ENCODE assay signal across 10 mouse cellular contexts in genomic region chrX:38061544-38061943, GRCm38 (mm10). TPM values are rescaled to one million over a fixed set of nuclear protein-coding genes. Genes with fewer than 3 reads are reported as not detected.
A peak's percentile ranks its signal among the peaks of the same experiment; 100 is the strongest.
DNase-seq lines count a peak whose midpoint lies in the region; ATAC-seq and TF ChIP-seq lines count a peak whose summit lies in the region.
"Had no signal": no experiment of that assay in that cellular context is flagged by ENCODE, and none has a peak within 500 bp of the region (broad histone marks: within the 10 kb centered on the region; RNA-seq: fewer than 3 reads in every experiment).

No protein-coding gene starts in this region.

- TF ChIP-seq CTCF in intestine, postnatal 0 days (IDR thresholded peaks at IDR 0.05; ENCODE audit: low read depth): peak; percentile 62

- peak; percentile 39 for DNase-seq in CD4-positive, CD25-positive, alpha-beta regulatory T cell, adult 2 months (ENCODE audit: low read depth, low spot score)
- peak; percentile 4 for DNase-seq in urinary bladder, postnatal 14 days (ENCODE audit: low spot score)
- DNase-seq in urinary bladder, postnatal 25 days (ENCODE audit: low spot score): no peak
- DNase-seq in telencephalon, adult 2 months (ENCODE audit: low read depth, low spot score): peak; percentile 0
- no peak for DNase-seq in thymus, postnatal 36 days

- H3K27ac ChIP-seq in intestine, postnatal 0 days (ENCODE audit: low read depth, low read length): no peak overlapping the region
- H3K27ac ChIP-seq in intestine, embryonic 16.5 days (ENCODE audit: low read length): no peak overlapping the region
- H3K27ac ChIP-seq: midbrain, embryonic 12.5 days had no signal

- no peaks in the 10 kb centered on the region for H3K36me3 ChIP-seq in intestine, postnatal 0 days (ENCODE audit: control insufficient read depth, insufficient read depth)
- H3K36me3 ChIP-seq in intestine, embryonic 16.5 days (ENCODE audit: control insufficient read depth, insufficient read depth, low read length): no peaks in the 10 kb centered on the region
- H3K36me3 ChIP-seq: midbrain, embryonic 12.5 days had no signal

- no peak overlapping the region for H3K4me3 ChIP-seq in intestine, postnatal 0 days (ENCODE audit: low read depth, low read length)
- H3K4me3 ChIP-seq in intestine, embryonic 16.5 days (ENCODE audit: low read length): no peak overlapping the region
- H3K4me3 ChIP-seq: midbrain, embryonic 12.5 days had no signal

- H3K27me3 ChIP-seq in intestine, postnatal 0 days (replicated peaks; ENCODE audit: control insufficient read depth, insufficient read depth, low read length): no peaks in the 10 kb centered on the region
- no peaks in the 10 kb centered on the region for H3K27me3 ChIP-seq in intestine, embryonic 16.5 days (replicated peaks; ENCODE audit: control insufficient read depth, insufficient read depth, low read length)
- H3K27me3 ChIP-seq: midbrain, embryonic 12.5 days had no signal

- no peaks in the 10 kb centered on the region for H3K9me3 ChIP-seq in intestine, postnatal 0 days (ENCODE audit: control insufficient read depth)
- no peaks in the 10 kb centered on the region for H3K9me3 ChIP-seq in intestine, embryonic 16.5 days (ENCODE audit: control insufficient read depth, low read length)
- H3K9me3 ChIP-seq: midbrain, embryonic 12.5 days had no signal

- 0% methylated on average over 1 of the region's 1 CpGs for WGBS in intestine, postnatal 0 days
- WGBS in intestine, embryonic 16.5 days: 0% methylated on average over 1 of the region's 1 CpGs

- no peak for ATAC-seq in CD4-positive, CD25-positive, alpha-beta regulatory T cell, adult 4 months
- ATAC-seq in intestine, postnatal 0 days: no peak
- ATAC-seq in intestine, embryonic 16.5 days: no peak

- no peaks in the 10 kb centered on the region for H3K4me1 ChIP-seq in intestine, postnatal 0 days (replicated peaks; ENCODE audit: control insufficient read depth, insufficient read depth, low read length)
- no peaks in the 10 kb centered on the region for H3K4me1 ChIP-seq in intestine, embryonic 16.5 days (ENCODE audit: control insufficient read depth, insufficient read depth, low read length)
- H3K4me1 ChIP-seq: midbrain, embryonic 12.5 days had no signal

- H3K4me2 ChIP-seq in intestine, postnatal 0 days (replicated peaks; ENCODE audit: low read depth): no peak overlapping the region
- H3K4me2 ChIP-seq in intestine, embryonic 16.5 days (ENCODE audit: low read depth, low read length): no peak overlapping the region
- H3K4me2 ChIP-seq: midbrain, embryonic 12.5 days had no signal

- no peak overlapping the region for H3K9ac ChIP-seq in intestine, postnatal 0 days (ENCODE audit: low read depth, low read length)
- H3K9ac ChIP-seq in intestine, embryonic 16.5 days (ENCODE audit: low read depth, low read length): no peak overlapping the region
- H3K9ac ChIP-seq: midbrain, embryonic 12.5 days had no signal

RNA-seq across cellular contexts. Expression of gene Rhox10, which starts 4.7 kb away (rescaled TPM):
- polyA plus RNA-seq in CD4-positive, CD25-positive, alpha-beta regulatory T cell, adult 4 months (2017; shearing (Covaris generic)): not detected
- not detected in 2 replicates for polyA plus RNA-seq in intestine, postnatal 0 days (2015; fragmentation: Nextera tagmentation; extraction: Ambion mirVana)
- not detected in 2 replicates for polyA plus RNA-seq in intestine, embryonic 16.5 days (2015; fragmentation: Nextera tagmentation; extraction: Ambion mirVana)
- polyA plus RNA-seq: midbrain, embryonic 12.5 days; small intestine, adult 2 months had no signal

RNA-seq across cellular contexts. Expression of gene Btg1-ps2, which starts 18.6 kb away (rescaled TPM):
- polyA plus RNA-seq in CD4-positive, CD25-positive, alpha-beta regulatory T cell, adult 4 months (2017; shearing (Covaris generic)): not detected
- not detected in 2 replicates for polyA plus RNA-seq in intestine, postnatal 0 days (2015; fragmentation: Nextera tagmentation; extraction: Ambion mirVana)
- not detected in 2 replicates for polyA plus RNA-seq in intestine, embryonic 16.5 days (2015; fragmentation: Nextera tagmentation; extraction: Ambion mirVana)
- polyA plus RNA-seq: midbrain, embryonic 12.5 days; small intestine, adult 2 months had no signal

RNA-seq across cellular contexts. Expression of gene Rhox11, which starts 23.4 kb away (rescaled TPM):
- not detected for polyA plus RNA-seq in CD4-positive, CD25-positive, alpha-beta regulatory T cell, adult 4 months (2017; shearing (Covaris generic))
- polyA plus RNA-seq in intestine, postnatal 0 days (2015; fragmentation: Nextera tagmentation; extraction: Ambion mirVana): not detected in 2 replicates
- polyA plus RNA-seq in intestine, embryonic 16.5 days (2015; fragmentation: Nextera tagmentation; extraction: Ambion mirVana): not detected in 2 replicates
- polyA plus RNA-seq: midbrain, embryonic 12.5 days; small intestine, adult 2 months had no signal

RNA-seq across cellular contexts. Expression of gene Btg1-ps1, which starts 42.9 kb away (rescaled TPM):
- polyA plus RNA-seq in CD4-positive, CD25-positive, alpha-beta regulatory T cell, adult 4 months (2017; shearing (Covaris generic)): not detected
- not detected in 2 replicates for polyA plus RNA-seq in intestine, postnatal 0 days (2015; fragmentation: Nextera tagmentation; extraction: Ambion mirVana)
- not detected in 2 replicates for polyA plus RNA-seq in intestine, embryonic 16.5 days (2015; fragmentation: Nextera tagmentation; extraction: Ambion mirVana)
- polyA plus RNA-seq: midbrain, embryonic 12.5 days; small intestine, adult 2 months had no signal

RNA-seq across cellular contexts. Expression of gene Rhox12, which starts 49.2 kb away (rescaled TPM):
- polyA plus RNA-seq in CD4-positive, CD25-positive, alpha-beta regulatory T cell, adult 4 months (2017; shearing (Covaris generic)): not detected
- not detected in 2 replicates for polyA plus RNA-seq in intestine, postnatal 0 days (2015; fragmentation: Nextera tagmentation; extraction: Ambion mirVana)
- not detected in 2 replicates for polyA plus RNA-seq in intestine, embryonic 16.5 days (2015; fragmentation: Nextera tagmentation; extraction: Ambion mirVana)
- polyA plus RNA-seq: midbrain, embryonic 12.5 days; small intestine, adult 2 months had no signal

Comparison
In these comparisons a context has a peak if more than half of its experiments do, and no peak if none do; other contexts are left out.
1. DNase-seq: peak in CD4-positive, CD25-positive, alpha-beta regulatory T cell, adult 2 months (single experiment), urinary bladder, postnatal 14 days (single experiment) and telencephalon, adult 2 months (single experiment); none in urinary bladder, postnatal 25 days (single experiment) and thymus, postnatal 36 days (0 of 2).